Mouse (Mus musculus) ES-E14 (cell line): ENCODE results near the gene Gprin2. TPM values are rescaled to one million over a fixed set of nuclear protein-coding genes. Genes with fewer than 3 reads are reported as not detected.

Experiments used
- DNase-seq: peaks from one replicate; pipeline ENCODE4 v3.0.0-alpha.2; 2013; ENCODE audit warnings: low read depth, low spot score
- H3K27ac ChIP-seq: 2 replicates; pipeline ENCODE4 v1.5.1; 2012; ENCODE audit warnings: low read depth, mild to moderate bottlenecking, low read length, moderate library complexity, mixed read lengths; ENCODE audit not compliant: poor library complexity, insufficient read depth, severe bottlenecking
- H3K36me3 ChIP-seq: 2 replicates; pipeline ENCODE4 v1.6.1; 2012; ENCODE audit warnings: mild to moderate bottlenecking, low read length, moderate library complexity, mixed read lengths; ENCODE audit not compliant: control insufficient read depth, poor library complexity, insufficient read depth, severe bottlenecking
- H3K4me1 ChIP-seq, 2 experiments: fragments of 150-350 bp in 1 of 2; sonication (generic) in 1 of 2; 2 replicates each; pipeline ENCODE4 v1.6.1; 2012; ENCODE audit warnings: low read length in 2 of 2, mild to moderate bottlenecking in 1 of 2, mixed read lengths in 1 of 2; ENCODE audit not compliant: control insufficient read depth in 2 of 2, insufficient read depth in 2 of 2, poor library complexity in 1 of 2
- H3K4me3 ChIP-seq, 2 experiments: fragments of 150-350 bp in 1 of 2; sonication (generic) in 1 of 2; 2 replicates each; pipeline ENCODE4 v1.5.1; 2012; ENCODE audit warnings: low read length in 2 of 2, low read depth in 1 of 2, mild to moderate bottlenecking in 1 of 2, mixed read lengths in 1 of 2; ENCODE audit not compliant: insufficient read depth in 1 of 2, poor library complexity in 1 of 2, severe bottlenecking in 1 of 2
- H3K9ac ChIP-seq: 2 replicates; pipeline ENCODE4 v1.6.1; 2012; ENCODE audit warnings: low read depth, mild to moderate bottlenecking, low read length, mixed read lengths; ENCODE audit not compliant: poor library complexity, insufficient read depth, severe bottlenecking
- H3K9me3 ChIP-seq: fragments of 150-350 bp; sonication (generic); 2 replicates; pipeline ENCODE4 v1.6.1; 2012; ENCODE audit warnings: low read depth, mild to moderate bottlenecking, low read length; ENCODE audit not compliant: control insufficient read depth, insufficient read depth
- CHD2 ChIP-seq: IDR thresholded peaks from 2 replicates; pipeline ENCODE4 v1.6.1; 2014; ENCODE audit warnings: mild to moderate bottlenecking, low read depth, low read length, inconsistent platforms
- HCFC1 ChIP-seq: IDR thresholded peaks from 2 replicates; pipeline ENCODE4 v1.6.1; 2012; ENCODE audit warnings: low read length, inconsistent platforms, borderline replicate concordance; ENCODE audit not compliant: insufficient read depth
- MAFK ChIP-seq: IDR thresholded peaks from 2 replicates; pipeline ENCODE4 v1.6.1; 2014; ENCODE audit warnings: mild to moderate bottlenecking, low read depth, low read length, inconsistent platforms; ENCODE audit not compliant: insufficient read depth
- ZC3H11A ChIP-seq: IDR thresholded peaks from 2 replicates; pipeline ENCODE4 v1.6.1; 2012; ENCODE audit warnings: low read depth, mild to moderate bottlenecking, inconsistent platforms, low read length, borderline replicate concordance
- ZNF384 ChIP-seq: IDR thresholded peaks from 2 replicates; pipeline ENCODE4 v1.6.1; 2012; ENCODE audit warnings: low read depth, low read length, inconsistent platforms
- in situ Hi-C, 2 experiments: fragments of 600-800 bp; cut with MboI; formaldehyde crosslinking; loops; one replicate each; pipeline ENCODE4 v1.15.1; 2025; ENCODE audit warnings: low sequenced_read_pairs in 2 of 2, inconsistent platforms in 1 of 2; ENCODE audit not compliant: unreplicated experiment in 2 of 2
- total RNA-seq: library from RNA; depleted of rRNA; stranded (reverse); fragments of 300-350 nt; gene quantifications from 2 replicates; pipeline ENCODE4 v1.2.3, GENCODE M21; 2012

The Gprin2 gene
- total RNA-seq, 1 experiment = 0.58 TPM

DNA sequence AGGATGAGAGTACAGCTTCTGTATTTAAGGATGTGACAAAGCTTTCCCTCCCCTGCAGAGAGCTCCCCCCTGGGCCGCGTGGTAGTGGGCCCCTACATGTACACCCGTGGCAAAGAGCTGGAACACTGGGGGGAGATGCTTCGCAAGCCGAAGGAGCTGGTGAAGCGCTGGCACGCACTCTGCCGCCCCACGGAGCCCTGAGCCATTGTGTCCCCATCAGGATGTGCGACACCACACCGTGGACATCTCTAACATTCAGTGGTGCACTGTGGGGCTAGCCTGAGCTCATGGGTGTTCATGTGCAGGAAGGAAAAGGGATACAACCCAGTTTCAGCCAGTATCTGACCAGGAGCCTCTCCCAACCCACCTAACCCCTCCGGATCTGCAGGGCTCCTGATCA is 26.5 kb upstream of the Gprin2 start:
- H3K9ac ChIP-seq = no peak overlapping the region
- no peak overlapping the region for H3K27ac ChIP-seq
- H3K4me3 ChIP-seq = no peak overlapping the region
- peaks cover 4% of the 10 kb centered on the region; the same call in 1 of the 2 replicates for H3K36me3 ChIP-seq
- H3K9me3 ChIP-seq = no peaks in the 10 kb centered on the region
- H3K4me1 ChIP-seq = peaks cover 0 to 5% of the 10 kb centered on the region in 2 experiments; a peak in 1 of 4 replicates
- in situ Hi-C loops = no loop called here
- DNase-seq = no peak
- no peak for TF ChIP-seq ZNF384
- no peak for TF ChIP-seq HCFC1
- TF ChIP-seq MAFK = no peak
- no peak for TF ChIP-seq ZC3H11A
- TF ChIP-seq CHD2 = no peak

DNA sequence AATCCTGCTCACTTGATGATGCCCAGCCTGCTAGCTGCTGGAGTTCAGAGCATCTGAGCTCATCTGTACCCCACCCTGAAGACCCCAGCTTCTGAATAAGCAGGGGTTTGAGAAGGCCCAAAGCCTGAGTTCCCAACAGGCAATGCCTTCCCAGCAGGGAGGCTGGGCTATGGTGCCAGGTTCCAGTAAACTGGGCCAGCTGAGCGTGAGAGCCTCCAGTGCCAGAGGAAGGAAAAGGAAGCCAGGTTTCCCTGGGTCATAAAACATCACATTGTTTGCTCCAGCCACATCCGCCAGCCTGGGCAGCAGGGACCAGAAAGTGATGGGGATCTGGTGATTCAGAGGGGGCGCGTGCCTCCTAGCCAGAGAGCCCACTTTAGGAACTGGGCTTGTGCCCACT is 25.1 kb upstream of the Gprin2 start:
- TF ChIP-seq ZC3H11A (no peak), MAFK (no peak), HCFC1 (no peak), CHD2 (no peak), ZNF384 (no peak)
- Histone ChIP-seq H3K9me3 (no peaks in the 10 kb centered on the region), H3K27ac (no peak overlapping the region), H3K36me3 (no peaks in the 10 kb centered on the region), H3K9ac (no peak overlapping the region), H3K4me1 (peaks cover 0 to 5% of the 10 kb centered on the region in 2 experiments; a peak in 1 of 4 replicates), H3K4me3 (no peak overlapping the region)
- no peak for DNase-seq
- in situ Hi-C loops = no loop called here

DNA sequence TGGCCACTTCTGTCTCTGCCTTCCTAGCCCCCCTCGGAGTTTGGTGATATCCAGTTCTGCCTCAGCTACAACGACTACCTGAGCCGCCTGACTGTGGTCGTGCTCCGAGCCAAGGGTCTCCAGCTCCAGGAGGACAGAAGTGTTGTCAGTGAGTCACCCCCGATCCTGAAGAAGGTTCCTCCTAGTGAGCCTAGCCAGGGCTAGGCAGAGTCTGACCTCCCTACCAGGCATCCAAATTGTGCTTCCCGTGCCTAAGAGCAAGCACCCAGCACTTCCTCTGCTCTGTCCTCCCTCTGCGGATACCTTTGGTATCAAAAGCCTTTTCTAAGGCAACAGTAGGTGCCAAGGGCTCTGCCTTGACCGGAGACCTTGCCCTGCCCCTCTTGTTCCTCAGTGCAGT is 24.5 kb upstream of the Gprin2 start:
- no peaks in the 10 kb centered on the region for H3K36me3 ChIP-seq
- in situ Hi-C loops = no loop called here
- no peak for TF ChIP-seq MAFK
- TF ChIP-seq ZNF384 = no peak
- TF ChIP-seq ZC3H11A = no peak
- TF ChIP-seq CHD2 = no peak
- TF ChIP-seq HCFC1 = no peak
- DNase-seq = no peak
- H3K27ac ChIP-seq = no peak overlapping the region
- H3K4me1 ChIP-seq = peaks cover 0 to 5% of the 10 kb centered on the region in 2 experiments; a peak in 1 of 4 replicates
- H3K4me3 ChIP-seq = no peak overlapping the region
- H3K9ac ChIP-seq = no peak overlapping the region
- no peaks in the 10 kb centered on the region for H3K9me3 ChIP-seq

DNA sequence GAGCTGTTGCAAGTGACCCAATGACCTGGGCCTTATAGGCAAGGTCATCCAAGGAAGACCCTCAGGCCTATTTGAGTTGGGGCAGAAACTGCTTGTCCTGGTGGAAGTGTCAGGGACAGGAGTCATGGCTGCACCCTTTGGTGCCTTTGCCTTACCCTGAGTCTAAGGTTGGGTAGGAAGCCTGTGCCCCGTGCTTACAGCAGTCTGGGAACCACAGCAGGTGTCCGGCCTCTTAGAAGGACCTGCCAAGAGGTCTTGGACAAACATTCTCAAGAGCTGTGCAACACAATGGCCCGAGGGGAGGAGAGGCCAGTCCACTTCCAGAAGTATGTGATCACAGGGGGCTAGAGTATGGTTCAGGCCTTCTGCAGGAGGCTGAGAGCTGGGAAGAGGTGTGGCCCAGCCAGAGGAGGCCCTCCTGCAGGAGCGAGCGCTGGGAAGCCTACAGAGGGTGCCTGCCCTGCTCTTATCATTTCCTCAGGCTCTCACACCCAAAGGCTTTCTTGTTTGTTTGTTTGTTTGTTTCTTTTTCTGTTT is 22.0 kb upstream of the Gprin2 start:
- in situ Hi-C loops = no loop called here
- Histone ChIP-seq H3K4me1 (peaks cover 0 to 3% of the 10 kb centered on the region in 2 experiments; a peak in 1 of 4 replicates), H3K9ac (no peak overlapping the region), H3K36me3 (no peaks in the 10 kb centered on the region), H3K9me3 (no peaks in the 10 kb centered on the region), H3K27ac (no peak overlapping the region), H3K4me3 (no peak overlapping the region)
- TF ChIP-seq HCFC1 = no peak
- no peak for TF ChIP-seq ZC3H11A
- TF ChIP-seq MAFK = no peak
- TF ChIP-seq ZNF384 = no peak
- no peak for TF ChIP-seq CHD2
- no peak for DNase-seq
